Mouse (Mus musculus) hindbrain, embryonic 10.5 days (tissue): ENCODE measurements at regions not wholly inside any gene's neighbourhood (a gene's known extent, or its start where the extent isn't known, plus 50 kb on each side); places are given as distances from the start of the nearest gene placed in this dataset.

Experiments used
- DNase-seq: peaks from one replicate; pipeline ENCODE4 v3.0.0-alpha.2; 2017; ENCODE audit warnings: low spot score
- H3K27ac ChIP-seq: fragments of 300-500 bp; sonication (generic); 2 replicates; pipeline ENCODE4 v1.5.1; 2016; ENCODE audit warnings: mild to moderate bottlenecking, moderate library complexity
- H3K27me3 ChIP-seq: fragments of 300-500 bp; sonication (generic); 2 replicates; pipeline ENCODE4 v1.6.1; 2016; ENCODE audit warnings: mild to moderate bottlenecking; ENCODE audit not compliant: poor library complexity, insufficient read depth, severe bottlenecking
- H3K36me3 ChIP-seq: fragments of 300-500 bp; sonication (generic); 2 replicates; pipeline ENCODE4 v1.6.1; 2016; ENCODE audit warnings: mild to moderate bottlenecking, moderate library complexity
- H3K4me1 ChIP-seq: fragments of 300-500 bp; sonication (generic); replicated peaks from 2 replicates; pipeline ENCODE4 v1.6.1; 2016; ENCODE audit warnings: mild to moderate bottlenecking
- H3K4me3 ChIP-seq: fragments of 300-500 bp; sonication (generic); 2 replicates; pipeline ENCODE4 v1.5.1; 2016; ENCODE audit warnings: mild to moderate bottlenecking, moderate library complexity
- H3K9me3 ChIP-seq: fragments of 300-500 bp; sonication (generic); 2 replicates; pipeline ENCODE4 v1.6.1; 2016; ENCODE audit warnings: mild to moderate bottlenecking, moderate library complexity
- WGBS: fragments of 180-500 bp; shearing (Covaris S2); methylation state at CpG from one replicate; pipeline ENCODE4 v1.1.7; 2016; 5-methylcytosine and 5-hydroxymethylcytosine counted together

- Histone ChIP-seq H3K27me3 (no peaks in the 10 kb centered on the region), H3K36me3 (no peaks in the 10 kb centered on the region), H3K4me3 (no peak overlapping the region), H3K9me3 (no peaks in the 10 kb centered on the region), H3K4me1 (no peaks in the 10 kb centered on the region), H3K27ac (no peak overlapping the region)
- 77% methylated on average over 7 of the region's 7 CpGs for WGBS
- no peak for DNase-seq
Measured at GRCm38 (mm10) chr17:62546286-62546685, 334.8 kb downstream of the Efna5 start.

- no peak for DNase-seq
- WGBS: 80% methylated on average over 9 of the region's 9 CpGs
- Histone ChIP-seq H3K27ac (no peak overlapping the region), H3K4me3 (no peak overlapping the region), H3K27me3 (no peaks in the 10 kb centered on the region), H3K9me3 (no peaks in the 10 kb centered on the region), H3K36me3 (no peaks in the 10 kb centered on the region), H3K4me1 (no peaks in the 10 kb centered on the region)
Measured at GRCm38 (mm10) chr17:62545330-62545729, 335.8 kb downstream of the Efna5 start.

GRCm38 (mm10) chr17:62543056-62543975 lies 337.8 kb downstream of the Efna5 start:
- no peaks in the 10 kb centered on the region for H3K36me3 ChIP-seq
- no peak for DNase-seq
- H3K4me1 ChIP-seq: 0 out of 2 replicates have a peak, but pooled peaks cover 3% of the 10 kb centered on the region
- 88% methylated on average over 18 of the region's 18 CpGs for WGBS
- H3K9me3 ChIP-seq: no peaks in the 10 kb centered on the region
- no peaks in the 10 kb centered on the region for H3K27me3 ChIP-seq
- no peak overlapping the region for H3K27ac ChIP-seq
- no peak overlapping the region for H3K4me3 ChIP-seq

GRCm38 (mm10) chr17:62529911-62530310 lies 351.2 kb downstream of the Efna5 start:
- Histone ChIP-seq H3K4me1 (no peaks in the 10 kb centered on the region), H3K27ac (no peak overlapping the region), H3K4me3 (no peak overlapping the region), H3K36me3 (no peaks in the 10 kb centered on the region), H3K27me3 (no peaks in the 10 kb centered on the region), H3K9me3 (no peaks in the 10 kb centered on the region)
- DNase-seq: no peak
- 90% methylated on average over 2 of the region's 2 CpGs for WGBS

- H3K4me3 ChIP-seq: no peak overlapping the region
- H3K4me1 ChIP-seq: no peaks in the 10 kb centered on the region
- 87% methylated on average over 2 of the region's 2 CpGs for WGBS
- H3K36me3 ChIP-seq: no peaks in the 10 kb centered on the region
- H3K9me3 ChIP-seq: no peaks in the 10 kb centered on the region
- no peak overlapping the region for H3K27ac ChIP-seq
- no peak for DNase-seq
- H3K27me3 ChIP-seq: no peaks in the 10 kb centered on the region
Measured at GRCm38 (mm10) chr17:62527556-62527955, 353.6 kb downstream of the Efna5 start.

GRCm38 (mm10) chr17:62513635-62514034 lies 367.5 kb downstream of the Efna5 start:
- no peak for DNase-seq
- Histone ChIP-seq H3K9me3 (no peaks in the 10 kb centered on the region), H3K36me3 (no peaks in the 10 kb centered on the region), H3K4me3 (no peak overlapping the region), H3K27me3 (no peaks in the 10 kb centered on the region), H3K4me1 (0 out of 2 replicates have a peak, but pooled peaks cover 3% of the 10 kb centered on the region), H3K27ac (no peak overlapping the region)
- WGBS: 70% methylated on average over 3 of the region's 3 CpGs

GRCm38 (mm10) chr17:62510184-62510583 lies 370.9 kb downstream of the Efna5 start:
- H3K27ac ChIP-seq: no peak overlapping the region
- WGBS: 92% methylated on average over 4 of the region's 4 CpGs
- no peaks in the 10 kb centered on the region for H3K9me3 ChIP-seq
- no peaks in the 10 kb centered on the region for H3K36me3 ChIP-seq
- H3K4me1 ChIP-seq: 0 out of 2 replicates have a peak, but pooled peaks cover 6% of the 10 kb centered on the region
- no peak for DNase-seq
- no peaks in the 10 kb centered on the region for H3K27me3 ChIP-seq
- H3K4me3 ChIP-seq: no peak overlapping the region

- 83% methylated on average over 13 of the region's 13 CpGs for WGBS
- Histone ChIP-seq H3K27me3 (no peaks in the 10 kb centered on the region), H3K4me3 (no peak overlapping the region), H3K27ac (no peak overlapping the region), H3K4me1 (0 out of 2 replicates have a peak, but pooled peaks cover 6% of the 10 kb centered on the region), H3K9me3 (no peaks in the 10 kb centered on the region), H3K36me3 (no peaks in the 10 kb centered on the region)
- DNase-seq: no peak
Measured at GRCm38 (mm10) chr17:62507766-62508485, 373.2 kb downstream of the Efna5 start.

- Histone ChIP-seq H3K4me1 (0 out of 2 replicates have a peak, but pooled peaks cover 3% of the 10 kb centered on the region), H3K4me3 (no peak overlapping the region), H3K27ac (no peak overlapping the region), H3K27me3 (no peaks in the 10 kb centered on the region), H3K9me3 (no peaks in the 10 kb centered on the region), H3K36me3 (no peaks in the 10 kb centered on the region)
- 68% methylated on average over 6 of the region's 6 CpGs for WGBS
- no peak for DNase-seq
Measured at GRCm38 (mm10) chr17:62504691-62505090, 376.4 kb downstream of the Efna5 start.

- H3K36me3 ChIP-seq: no peaks in the 10 kb centered on the region
- WGBS: 86% methylated on average over 5 of the region's 5 CpGs
Measured at GRCm38 (mm10) chr17:62470739-62471138, 410.4 kb downstream of the Efna5 start.

GRCm38 (mm10) chr17:62469367-62469766 lies 411.8 kb downstream of the Efna5 start:
- WGBS: 82% methylated on average over 1 of the region's 1 CpGs
- no peaks in the 10 kb centered on the region for H3K27me3 ChIP-seq
- H3K4me3 ChIP-seq: no peak overlapping the region
- no peaks in the 10 kb centered on the region for H3K36me3 ChIP-seq
- no peaks in the 10 kb centered on the region for H3K9me3 ChIP-seq
- no peak overlapping the region for H3K27ac ChIP-seq
- DNase-seq: no peak
- no peaks in the 10 kb centered on the region for H3K4me1 ChIP-seq

More at GRCm38 (mm10) chr17:62470739-62471138, 410.4 kb downstream of the Efna5 start:
- Histone ChIP-seq H3K27ac (no peak overlapping the region), H3K9me3 (no peaks in the 10 kb centered on the region), H3K27me3 (no peaks in the 10 kb centered on the region), H3K4me3 (no peak overlapping the region), H3K4me1 (no peaks in the 10 kb centered on the region)
- DNase-seq: no peak

GRCm38 (mm10) chr17:62468859-62469258 lies 412.3 kb downstream of the Efna5 start:
- Histone ChIP-seq H3K9me3 (no peaks in the 10 kb centered on the region), H3K27ac (no peak overlapping the region), H3K27me3 (no peaks in the 10 kb centered on the region), H3K4me1 (no peaks in the 10 kb centered on the region), H3K4me3 (no peak overlapping the region), H3K36me3 (no peaks in the 10 kb centered on the region)
- WGBS: 79% methylated on average over 7 of the region's 7 CpGs
- no peak for DNase-seq

GRCm38 (mm10) chr17:62467072-62467471 lies 414.0 kb downstream of the Efna5 start:
- Histone ChIP-seq H3K4me1 (no peaks in the 10 kb centered on the region), H3K27ac (no peak overlapping the region), H3K4me3 (no peak overlapping the region), H3K27me3 (no peaks in the 10 kb centered on the region), H3K9me3 (no peaks in the 10 kb centered on the region), H3K36me3 (no peaks in the 10 kb centered on the region)
- 90% methylated on average over 5 of the region's 5 CpGs for WGBS
- no peak for DNase-seq
